Mouse (Mus musculus) c-Kit-positive CD71-positive TER-119-negative erythroid progenitor cells, embryonic 14.5 days (primary cell): ENCODE results near the gene Olfr1275.

Experiments
- DNase-seq: peaks from one replicate; pipeline ENCODE4 v3.0.0-alpha.2; 2013; ENCODE audit warnings: low read depth

Olfr1275 gene

DNA sequence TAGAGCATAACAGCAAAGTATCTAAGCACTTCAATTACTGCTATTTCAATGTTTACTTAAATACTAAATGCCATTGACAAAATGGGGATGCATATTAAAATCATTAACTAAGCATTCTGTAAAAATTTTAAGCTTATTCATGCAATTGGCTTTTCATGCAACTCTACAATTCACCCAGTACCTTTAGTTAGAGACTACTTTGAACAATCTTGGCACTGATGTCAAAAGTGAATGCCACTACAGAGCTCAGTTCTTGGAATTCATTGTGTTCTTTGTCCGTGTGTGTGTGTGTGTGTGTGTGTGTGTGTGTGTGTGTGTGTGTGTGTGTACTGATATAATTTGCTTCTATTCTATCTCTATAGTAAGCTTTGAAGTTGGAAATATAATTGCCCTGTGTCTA lies at the start of gene Olfr1275:
Olfr1275 (minus strand) TSS at position 101 of the 400 bp plus-strand sequence.
- no peak for DNase-seq

GRCm38 (mm10) chr2:111274006-111274405 lies 38.9 kb upstream of the Olfr1275 start, which contains the start of gene Olfr1277:
TSS of gene Olfr1277 (minus strand) at chr2:111274106.
- DNase-seq: no peak

DNA sequence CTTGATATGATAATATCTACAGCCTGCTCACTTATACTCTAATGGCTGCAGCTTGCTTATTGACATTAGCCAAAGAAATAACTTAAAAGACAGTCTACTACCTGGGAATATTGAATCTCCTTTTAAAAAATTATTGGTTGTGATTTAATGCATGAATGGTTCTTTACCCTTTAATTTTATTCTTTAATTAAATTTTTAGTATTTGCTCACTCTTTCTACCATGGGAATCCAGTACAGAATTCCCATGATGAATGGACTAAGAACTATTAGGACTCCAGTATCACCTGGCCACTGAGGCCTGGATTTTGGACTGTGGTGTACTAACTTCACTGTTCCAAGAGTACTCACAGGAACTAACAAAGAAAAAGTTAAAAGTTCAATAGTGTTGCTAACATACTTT lies 19.1 kb upstream of the Olfr1275 start, which contains the start of gene Olfr1276:
Olfr1276 (plus strand) TSS at position 301 of the 400 bp plus-strand sequence.
- no peak for DNase-seq

GRCm38 (mm10) chr2:111229502-111229901 lies 5.6 kb downstream of the Olfr1275 start, which contains the start of gene 4930430A15Rik:
TSS of gene 4930430A15Rik (minus strand) at chr2:111229602.
- DNase-seq: no peak

- no peak for DNase-seq
Observed at GRCm38 (mm10) chr2:111182068-111182467, 53.0 kb downstream of the Olfr1275 start.
